Mouse (Mus musculus) intestine, postnatal 0 days (tissue): ENCODE results near the gene Prrt4. TPM values are rescaled to one million over a fixed set of nuclear protein-coding genes. Genes with fewer than 3 reads are reported as not detected.

Experiments
- ATAC-seq: fragments of 200-750 bp; cut with Nextera tagmentation; 2 replicates; pipeline ENCODE4 v1.8.0; 2017; ENCODE audit warnings: mild to moderate bottlenecking, moderate TSS enrichment, moderate library complexity
- H3K27ac ChIP-seq: fragments of 300-500 bp; sonication (generic); 2 replicates; pipeline ENCODE4 v1.5.1; 2014; ENCODE audit warnings: mild to moderate bottlenecking, low read depth, low read length, moderate library complexity
- H3K27me3 ChIP-seq: fragments of 300-500 bp; sonication (generic); replicated peaks from 2 replicates; pipeline ENCODE4 v1.6.1; 2014; ENCODE audit warnings: low read length, mixed read lengths; ENCODE audit not compliant: control insufficient read depth, insufficient read depth
- H3K36me3 ChIP-seq: fragments of 300-500 bp; sonication (generic); 2 replicates; pipeline ENCODE4 v1.6.1; 2014; ENCODE audit warnings: mild to moderate bottlenecking, moderate library complexity; ENCODE audit not compliant: control insufficient read depth, insufficient read depth
- H3K4me1 ChIP-seq: fragments of 300-500 bp; sonication (generic); replicated peaks from 2 replicates; pipeline ENCODE4 v1.6.1; 2014; ENCODE audit warnings: antibody characterized with exemption, low read length, mixed read lengths; ENCODE audit not compliant: control insufficient read depth, insufficient read depth
- H3K4me2 ChIP-seq: fragments of 300-500 bp; sonication (generic); replicated peaks from 2 replicates; pipeline ENCODE4 v1.6.1; 2014; ENCODE audit warnings: low read depth, mild to moderate bottlenecking, moderate library complexity
- H3K4me3 ChIP-seq: fragments of 300-500 bp; sonication (generic); 2 replicates; pipeline ENCODE4 v1.5.1; 2014; ENCODE audit warnings: low read depth, low read length
- H3K9ac ChIP-seq: fragments of 300-500 bp; sonication (generic); 2 replicates; pipeline ENCODE4 v1.6.1; 2014; ENCODE audit warnings: mild to moderate bottlenecking, low read depth, low read length
- H3K9me3 ChIP-seq: fragments of 300-500 bp; sonication (generic); 2 replicates; pipeline ENCODE4 v1.6.1; 2016; ENCODE audit warnings: mixed run types; ENCODE audit not compliant: control insufficient read depth
- CTCF ChIP-seq: sonication (generic); IDR thresholded peaks from 2 replicates; pipeline ENCODE4 v1.5.1; 2016; ENCODE audit warnings: low read depth, mild to moderate bottlenecking, control low read depth, antibody characterized with exemption, moderate library complexity
- whole genome bisulfite sequencing: fragments of 180-500 bp; shearing (Covaris S2); extraction: QIAGEN DNeasy Blood & Tissue Kit; methylation state at CpG from one replicate; pipeline ENCODE4 v1.1.7; 2014; 5-methylcytosine and 5-hydroxymethylcytosine counted together
- polyA plus RNA-seq: library from polyadenylated mRNA; unstranded; fragments of >200 nt; fragmentation: Nextera tagmentation; extraction: Ambion mirVana; gene quantifications from 2 replicates; pipeline ENCODE4 v1.2.1, GENCODE M21; 2015

The Prrt4 gene
- polyA plus RNA-seq, 1 experiment from 2014 or later = 0.23 TPM

DNA sequence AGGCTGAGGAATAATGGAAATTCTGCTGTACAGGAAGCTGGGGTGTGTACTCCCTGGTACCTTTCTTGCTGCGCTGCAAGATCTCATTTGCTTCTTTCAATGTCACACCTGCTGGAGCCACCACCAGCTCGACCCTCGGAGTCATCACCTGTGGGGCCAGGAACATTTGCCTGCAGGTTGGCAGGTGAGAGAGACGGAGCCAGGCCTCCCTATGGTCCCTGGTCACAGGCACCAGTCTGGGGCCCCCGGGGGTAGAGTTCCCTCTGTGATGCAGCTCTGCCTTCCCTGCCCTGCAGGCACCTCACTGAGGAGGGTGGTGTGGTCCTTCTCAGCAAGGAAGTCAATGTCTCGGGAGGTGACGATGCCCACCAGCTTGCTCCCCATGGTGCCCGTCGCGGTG, 26.6 kb upstream of the Prrt4 start:
- H3K9me3 ChIP-seq = no peaks in the 10 kb centered on the region
- no peak overlapping the region for H3K4me3 ChIP-seq
- no peaks in the 10 kb centered on the region for H3K4me1 ChIP-seq
- H3K27me3 ChIP-seq = no peaks in the 10 kb centered on the region
- peaks cover 17% of the 10 kb centered on the region for H3K36me3 ChIP-seq
- H3K9ac ChIP-seq = no peak overlapping the region
- no peak overlapping the region for H3K27ac ChIP-seq
- no peak for ATAC-seq
- WGBS = 91% methylated on average over 10 of the region's 10 CpGs
- no peak for TF ChIP-seq CTCF
- no peak overlapping the region for H3K4me2 ChIP-seq

DNA sequence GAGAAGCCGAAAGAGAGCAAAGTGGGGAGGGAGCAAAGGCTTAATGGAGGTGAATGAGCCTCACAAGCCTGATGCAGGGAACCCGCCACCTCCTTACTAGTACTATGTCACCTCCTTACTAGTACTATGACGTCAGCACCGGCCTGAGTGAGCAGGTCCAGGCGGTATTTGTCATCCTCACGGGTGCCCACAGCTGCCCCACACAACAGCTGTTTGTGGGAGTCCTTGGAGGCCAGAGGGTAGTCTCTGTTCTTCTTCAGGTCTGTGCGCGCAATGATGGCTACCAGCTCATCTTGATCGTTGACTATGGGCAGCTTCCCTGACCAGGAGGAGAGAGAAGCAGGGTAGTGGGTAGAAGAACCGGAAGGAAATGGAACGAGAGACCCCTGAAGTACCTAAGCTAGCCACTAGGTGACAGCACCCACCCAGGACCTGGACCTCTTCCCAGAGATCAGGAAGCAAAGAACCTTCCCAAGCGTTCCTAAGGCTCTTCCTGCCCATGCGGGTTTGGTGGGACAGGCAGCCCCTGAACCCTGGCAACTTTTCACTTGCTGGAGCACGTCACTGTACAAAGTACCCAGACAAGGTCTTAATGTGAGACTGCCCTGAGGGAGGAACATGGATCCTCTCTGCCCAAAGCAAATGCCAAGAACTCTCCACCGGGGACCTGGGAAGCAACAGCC, 25.7 kb upstream of the Prrt4 start:
- H3K9ac ChIP-seq = no peak overlapping the region
- H3K27ac ChIP-seq = no peak overlapping the region
- H3K36me3 ChIP-seq = peaks cover 17% of the 10 kb centered on the region
- no peaks in the 10 kb centered on the region for H3K4me1 ChIP-seq
- 53% methylated on average over 15 of the region's 15 CpGs for WGBS
- no peaks in the 10 kb centered on the region for H3K9me3 ChIP-seq
- 0 out of 2 replicates have a peak overlapping the region, but pooled peaks have one; percentile 35 for H3K4me2 ChIP-seq
- H3K27me3 ChIP-seq = no peaks in the 10 kb centered on the region
- TF ChIP-seq CTCF = peak; percentile 97
- H3K4me3 ChIP-seq = no peak overlapping the region
- no peak for ATAC-seq

DNA sequence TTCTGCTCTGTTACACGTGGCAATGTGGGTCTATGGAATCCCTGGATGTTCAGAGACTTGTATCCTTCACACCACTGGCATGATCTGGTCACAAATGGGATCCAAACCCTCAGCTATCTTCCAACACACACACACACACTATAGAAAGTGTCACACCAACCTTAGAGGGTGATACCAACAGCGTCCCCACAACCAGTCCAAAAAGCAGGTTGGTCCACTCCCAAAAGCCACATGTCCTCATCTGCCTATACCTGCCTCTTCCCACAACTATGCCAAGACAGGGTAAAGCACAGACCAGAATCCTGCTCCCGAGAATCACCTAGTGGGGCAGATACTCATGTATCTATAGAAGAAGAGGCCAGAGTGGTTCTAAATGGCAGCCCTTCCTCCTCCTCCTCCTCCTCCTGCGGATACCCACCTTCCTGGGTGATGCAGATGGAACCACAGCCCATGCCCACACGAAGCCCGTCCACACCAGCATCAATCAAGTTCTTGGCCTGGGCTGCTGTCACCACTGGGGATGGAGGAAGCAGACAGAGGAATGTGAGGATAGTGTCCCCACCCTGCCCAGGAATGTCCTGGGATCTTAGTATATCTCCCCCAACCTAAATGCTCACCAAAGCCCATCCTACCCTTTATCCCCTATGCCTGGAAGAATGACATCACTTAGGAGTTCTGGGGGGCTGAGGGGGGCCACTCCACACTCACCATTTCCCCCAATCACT, 24.6 kb upstream of the Prrt4 start:
- H3K27me3 ChIP-seq = no peaks in the 10 kb centered on the region
- ATAC-seq = no peak
- H3K4me1 ChIP-seq = no peaks in the 10 kb centered on the region
- no peak overlapping the region for H3K4me3 ChIP-seq
- no peak overlapping the region for H3K9ac ChIP-seq
- H3K36me3 ChIP-seq = peaks cover 17% of the 10 kb centered on the region
- H3K4me2 ChIP-seq = no peak overlapping the region
- no peak for TF ChIP-seq CTCF
- 92% methylated on average over 6 of the region's 6 CpGs for WGBS
- no peaks in the 10 kb centered on the region for H3K9me3 ChIP-seq
- H3K27ac ChIP-seq = no peak overlapping the region

DNA sequence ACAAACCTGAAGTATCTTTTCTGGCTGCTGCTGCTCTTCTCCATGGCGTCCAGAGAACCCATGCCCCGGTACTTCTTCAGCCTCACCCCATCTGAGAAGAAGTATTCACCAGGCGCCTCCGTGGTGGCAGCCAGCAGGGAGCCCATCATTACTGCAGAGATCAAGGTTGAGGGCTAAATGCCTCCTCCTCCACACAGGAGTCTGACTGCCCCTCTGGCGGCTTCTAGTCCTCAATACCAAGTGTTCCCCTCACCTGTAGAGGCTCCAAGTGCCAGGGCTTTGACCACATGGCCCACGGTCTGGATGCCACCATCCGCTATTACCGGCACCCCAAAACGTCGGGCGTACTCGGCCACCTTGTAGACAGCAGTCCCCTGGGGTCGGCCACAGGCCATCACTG, 23.7 kb upstream of the Prrt4 start:
- H3K27ac ChIP-seq = no peak overlapping the region
- peaks cover 17% of the 10 kb centered on the region for H3K36me3 ChIP-seq
- ATAC-seq = no peak
- H3K9me3 ChIP-seq = no peaks in the 10 kb centered on the region
- H3K4me1 ChIP-seq = peaks cover 3% of the 10 kb centered on the region; the same call in 1 of the 2 replicates
- H3K4me3 ChIP-seq = no peak overlapping the region
- WGBS = 93% methylated on average over 13 of the region's 13 CpGs
- no peak overlapping the region for H3K4me2 ChIP-seq
- H3K27me3 ChIP-seq = no peaks in the 10 kb centered on the region
- no peak overlapping the region for H3K9ac ChIP-seq
- no peak for TF ChIP-seq CTCF

DNA sequence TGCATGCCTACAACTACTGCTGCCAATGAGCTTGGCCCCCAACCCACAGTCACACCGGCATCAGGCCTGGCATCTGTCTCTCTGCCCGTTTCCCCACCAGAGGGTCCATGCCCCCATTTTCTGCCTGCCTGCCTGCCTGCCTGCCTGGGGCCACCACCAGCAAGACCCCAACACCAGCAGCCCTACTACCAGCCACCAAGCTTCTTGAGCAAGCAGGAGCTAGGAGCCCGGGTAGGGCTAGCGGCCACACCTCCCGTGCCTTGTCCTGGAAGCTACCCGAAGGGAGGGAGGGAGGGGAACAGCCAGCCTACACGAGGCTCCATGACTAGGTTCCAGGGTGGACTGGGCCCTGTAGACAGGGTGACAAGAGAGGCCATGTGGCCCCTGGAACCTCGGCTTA, 22.6 kb upstream of the Prrt4 start:
- Histone ChIP-seq H3K9ac (no peak overlapping the region), H3K9me3 (no peaks in the 10 kb centered on the region), H3K4me1 (peaks cover 3% of the 10 kb centered on the region; the same call in 1 of the 2 replicates), H3K27me3 (no peaks in the 10 kb centered on the region), H3K36me3 (peaks cover 17% of the 10 kb centered on the region), H3K4me2 (no peak overlapping the region), H3K4me3 (no peak overlapping the region), H3K27ac (no peak overlapping the region)
- TF ChIP-seq CTCF = no peak
- WGBS = 83% methylated on average over 8 of the region's 8 CpGs
- ATAC-seq = no peak

DNA sequence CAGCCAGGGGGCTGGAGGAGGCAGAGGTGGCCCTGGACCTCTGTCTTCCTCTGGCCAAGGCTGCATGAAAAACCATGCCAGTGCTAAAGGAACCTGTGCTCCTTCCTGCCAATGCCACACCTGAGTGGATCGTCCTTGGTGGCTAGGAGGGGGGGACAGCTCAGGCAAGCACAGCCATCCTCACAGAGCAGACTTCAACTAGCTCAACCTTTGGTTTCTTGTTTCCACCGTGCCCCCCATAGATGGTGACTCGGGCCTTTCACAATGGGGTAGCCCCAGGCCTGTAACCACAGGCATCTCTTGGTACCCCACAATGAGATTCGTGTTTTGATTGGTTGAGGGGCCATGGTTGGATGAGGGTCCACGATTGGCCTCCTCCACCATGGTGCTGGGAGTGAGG, 22.0 kb upstream of the Prrt4 start:
- no peak for ATAC-seq

More for the DNA sequence above, 22.0 kb upstream of the Prrt4 start:
- Histone ChIP-seq H3K9ac (no peak overlapping the region), H3K27me3 (no peaks in the 10 kb centered on the region), H3K4me3 (no peak overlapping the region), H3K36me3 (peaks cover 17% of the 10 kb centered on the region), H3K4me1 (peaks cover 3% of the 10 kb centered on the region; the same call in 1 of the 2 replicates), H3K4me2 (no peak overlapping the region), H3K27ac (no peak overlapping the region), H3K9me3 (no peaks in the 10 kb centered on the region)
- WGBS = 92% methylated on average over 5 of the region's 5 CpGs
- no peak for TF ChIP-seq CTCF
